Mouse (Mus musculus) hindbrain, embryonic 12.5 days (tissue): ENCODE data around the gene Pck1. TPM values are rescaled to one million over a fixed set of nuclear protein-coding genes. Genes with fewer than 3 reads are reported as not detected.
A peak's percentile ranks its signal among the peaks of the same experiment; 100 is the strongest.
"Not testable (repeated sequence)": the region's sequence is repeated elsewhere in the genome, so short reads cannot be mapped to it uniquely, and the experiment has no call there.

Experiments used
- ATAC-seq: fragments of 200-750 bp; cut with Nextera tagmentation; 2 replicates; pipeline ENCODE4 v1.8.0; 2017; ENCODE audit warnings: moderate TSS enrichment; ENCODE audit not compliant: low FRiP score
- H3K27ac ChIP-seq: fragments of 300-500 bp; sonication (generic); 2 replicates; pipeline ENCODE4 v1.5.1; 2016; ENCODE audit warnings: mild to moderate bottlenecking
- H3K27me3 ChIP-seq: fragments of 300-500 bp; sonication (generic); 2 replicates; pipeline ENCODE4 v1.6.1; 2016; ENCODE audit warnings: mild to moderate bottlenecking
- H3K36me3 ChIP-seq: fragments of 300-500 bp; sonication (generic); 2 replicates; pipeline ENCODE4 v1.6.1; 2016; ENCODE audit warnings: mild to moderate bottlenecking
- H3K4me1 ChIP-seq: fragments of 300-500 bp; sonication (generic); 2 replicates; pipeline ENCODE4 v1.6.1; 2016
- H3K4me2 ChIP-seq: fragments of 300-500 bp; sonication (generic); replicated peaks from 2 replicates; pipeline ENCODE4 v1.6.1; 2016; ENCODE audit warnings: mild to moderate bottlenecking
- H3K4me3 ChIP-seq: fragments of 300-500 bp; sonication (generic); 2 replicates; pipeline ENCODE4 v1.5.1; 2016; ENCODE audit warnings: mild to moderate bottlenecking
- H3K9ac ChIP-seq: fragments of 300-500 bp; sonication (generic); 2 replicates; pipeline ENCODE4 v1.6.1; 2016; ENCODE audit warnings: mild to moderate bottlenecking, moderate library complexity
- H3K9me3 ChIP-seq: fragments of 300-500 bp; sonication (generic); replicated peaks from 2 replicates; pipeline ENCODE4 v1.6.1; 2016; ENCODE audit warnings: mild to moderate bottlenecking
- WGBS: fragments of 180-500 bp; shearing (Covaris S2); methylation state at CpG from one replicate; pipeline ENCODE4 v1.1.7; 2016; 5-methylcytosine and 5-hydroxymethylcytosine counted together
- polyA plus RNA-seq: library from polyadenylated mRNA; unstranded; fragments of >200 nt; fragmentation: Nextera tagmentation; extraction: Ambion mirVana; gene quantifications from 2 replicates; pipeline ENCODE4 v1.2.1, GENCODE M21; 2016

The Pck1 gene
- polyA plus RNA-seq, result not detected in 2 replicates

- Histone ChIP-seq H3K4me2 (no peak within 1 kb of the TSS), H3K27ac (no peak within 1 kb of the TSS), H3K4me1 (no peaks in the 10 kb centered on the region), H3K36me3 (no peaks in the 10 kb centered on the region), H3K9me3 (no peaks in the 10 kb centered on the region), H3K27me3 (no peaks in the 10 kb centered on the region), H3K4me3 (no peak within 1 kb of the TSS), H3K9ac (no peak within 1 kb of the TSS)
- WGBS, result 85% methylated on average over 13 of the region's 13 CpGs
- no peak for ATAC-seq
Observed at GRCm38 (mm10) chr2:173152436-173153151, at the start of gene Pck1. Gene Pck1 (plus strand): TSS chr2:173153048.

GRCm38 (mm10) chr2:173106409-173106808 lies 46.4 kb upstream of the Pck1 start:
- Histone ChIP-seq H3K27me3 (peaks cover 7% of the 10 kb centered on the region; the same call in 1 of the 2 replicates), H3K36me3 (no peaks in the 10 kb centered on the region), H3K4me2 (no peak overlapping the region), H3K9ac (no peak overlapping the region), H3K4me1 (no peaks in the 10 kb centered on the region), H3K9me3 (no peaks in the 10 kb centered on the region), H3K4me3 (no peak overlapping the region), H3K27ac (no peak overlapping the region)
- WGBS, result 81% methylated on average over 9 of the region's 9 CpGs
- ATAC-seq, result no peak

GRCm38 (mm10) chr2:173106889-173107785 lies 45.7 kb upstream of the Pck1 start:
- Histone ChIP-seq H3K4me2 (no peak overlapping the region), H3K4me3 (no peak overlapping the region), H3K4me1 (no peaks in the 10 kb centered on the region), H3K9me3 (no peaks in the 10 kb centered on the region), H3K27ac (no peak overlapping the region), H3K27me3 (peaks cover 7% of the 10 kb centered on the region; the same call in 1 of the 2 replicates), H3K9ac (no peak overlapping the region), H3K36me3 (no peaks in the 10 kb centered on the region)
- WGBS, result 21% methylated on average over 14 of the region's 14 CpGs
- 0 out of 2 replicates have a peak, but pooled peaks have one; percentile 50 for ATAC-seq

- 82% methylated on average over 6 of the region's 6 CpGs for WGBS
- no peak overlapping the region for H3K4me2 ChIP-seq
- H3K4me1 ChIP-seq, result no peaks in the 10 kb centered on the region
- no peak for ATAC-seq
- H3K27me3 ChIP-seq, result peaks cover 7% of the 10 kb centered on the region; the same call in 1 of the 2 replicates
- no peak overlapping the region for H3K4me3 ChIP-seq
- H3K9me3 ChIP-seq, result no peaks in the 10 kb centered on the region
- no peaks in the 10 kb centered on the region for H3K36me3 ChIP-seq
- no peak overlapping the region for H3K9ac ChIP-seq
- no peak overlapping the region for H3K27ac ChIP-seq
Observed at GRCm38 (mm10) chr2:173108509-173109190, 44.2 kb upstream of the Pck1 start.

GRCm38 (mm10) chr2:173109510-173109909 lies 43.3 kb upstream of the Pck1 start:
- no peak overlapping the region for H3K27ac ChIP-seq
- no peaks in the 10 kb centered on the region for H3K4me1 ChIP-seq
- 90% methylated on average over 7 of the region's 7 CpGs for WGBS
- no peak overlapping the region for H3K4me3 ChIP-seq
- peaks cover 7% of the 10 kb centered on the region; the same call in 1 of the 2 replicates for H3K27me3 ChIP-seq
- ATAC-seq, result no peak
- H3K36me3 ChIP-seq, result no peaks in the 10 kb centered on the region
- no peaks in the 10 kb centered on the region for H3K9me3 ChIP-seq
- no peak overlapping the region for H3K4me2 ChIP-seq
- no peak overlapping the region for H3K9ac ChIP-seq

GRCm38 (mm10) chr2:173110571-173110970 lies 42.3 kb upstream of the Pck1 start:
- no peak overlapping the region for H3K27ac ChIP-seq
- H3K9ac ChIP-seq, result no peak overlapping the region
- no peak for ATAC-seq
- 92% methylated on average over 9 of the region's 9 CpGs for WGBS
- H3K4me1 ChIP-seq, result no peaks in the 10 kb centered on the region
- no peaks in the 10 kb centered on the region for H3K36me3 ChIP-seq
- H3K27me3 ChIP-seq, result peaks cover 7% of the 10 kb centered on the region; the same call in 1 of the 2 replicates
- H3K9me3 ChIP-seq, result 0 out of 2 replicates have a peak, but pooled peaks cover 4% of the 10 kb centered on the region
- H3K4me2 ChIP-seq, result no peak overlapping the region
- no peak overlapping the region for H3K4me3 ChIP-seq

GRCm38 (mm10) chr2:173113796-173114195 lies 39.1 kb upstream of the Pck1 start:
- H3K9me3 ChIP-seq, H3K36me3 ChIP-seq, H3K4me2 ChIP-seq, H3K27me3 ChIP-seq, H3K4me3 ChIP-seq, H3K9ac ChIP-seq, H3K27ac ChIP-seq, H3K4me1 ChIP-seq, ATAC-seq: not testable (repeated sequence)
- WGBS, result 70% methylated on average over 3 of the region's 3 CpGs

- Histone ChIP-seq H3K4me3 (no peak within 1 kb of the TSS), H3K27me3 (no peaks in the 10 kb centered on the region), H3K27ac (no peak within 1 kb of the TSS), H3K9me3 (0 out of 2 replicates have a peak, but pooled peaks cover 5% of the 10 kb centered on the region), H3K4me2 (no peak within 1 kb of the TSS), H3K4me1 (no peaks in the 10 kb centered on the region; the same call in 1 of the 2 replicates), H3K9ac (no peak within 1 kb of the TSS), H3K36me3 (no peaks in the 10 kb centered on the region)
- 86% methylated on average over 35 of the region's 35 CpGs for WGBS
- ATAC-seq, result no peak
Observed at GRCm38 (mm10) chr2:173119023-173119944, 33.6 kb upstream of the Pck1 start, which contains the start of gene Ctcfl. Gene Ctcfl (minus strand): TSS chr2:173119525.

- WGBS, result 71% methylated on average over 4 of the region's 4 CpGs
- H3K27me3 ChIP-seq, H3K36me3 ChIP-seq, ATAC-seq, H3K27ac ChIP-seq, H3K4me2 ChIP-seq, H3K4me3 ChIP-seq, H3K9ac ChIP-seq, H3K4me1 ChIP-seq, H3K9me3 ChIP-seq: not testable (repeated sequence)
Observed at GRCm38 (mm10) chr2:173120117-173120516, 32.7 kb upstream of the Pck1 start.

- no peaks in the 10 kb centered on the region for H3K27me3 ChIP-seq
- H3K9ac ChIP-seq, result no peak overlapping the region
- no peaks in the 10 kb centered on the region for H3K9me3 ChIP-seq
- H3K27ac ChIP-seq, result no peak overlapping the region
- no peaks in the 10 kb centered on the region for H3K4me1 ChIP-seq
- no peaks in the 10 kb centered on the region for H3K36me3 ChIP-seq
- ATAC-seq, result no peak
- H3K4me3 ChIP-seq, result no peak overlapping the region
- WGBS, result 94% methylated on average over 7 of the region's 7 CpGs
- no peak overlapping the region for H3K4me2 ChIP-seq
Observed at GRCm38 (mm10) chr2:173124022-173124735, 28.7 kb upstream of the Pck1 start.

GRCm38 (mm10) chr2:173126386-173126785 lies 26.5 kb upstream of the Pck1 start:
- no peaks in the 10 kb centered on the region for H3K4me1 ChIP-seq
- no peak overlapping the region for H3K27ac ChIP-seq
- H3K27me3 ChIP-seq, result peaks cover 4% of the 10 kb centered on the region; the same call in 1 of the 2 replicates
- H3K4me2 ChIP-seq, result no peak overlapping the region
- no peak overlapping the region for H3K9ac ChIP-seq
- no peak overlapping the region for H3K4me3 ChIP-seq
- no peaks in the 10 kb centered on the region for H3K36me3 ChIP-seq
- WGBS, result 89% methylated on average over 4 of the region's 4 CpGs
- H3K9me3 ChIP-seq, result no peaks in the 10 kb centered on the region
- no peak for ATAC-seq
